Mouse (Mus musculus) kidney, postnatal 10 days (tissue): ENCODE data around the gene Meis1.

Experiments
- DNase-seq: peaks from one replicate; pipeline ENCODE4 v3.0.0; 2021; ENCODE audit warnings: mixed read lengths

Meis1 gene

GRCm38 (mm10) chr11:19014441-19015161, 4.2 kb downstream of the Meis1 start:
- DNase-seq: peak; percentile 35

GRCm38 (mm10) chr11:19014113-19014440, 4.7 kb downstream of the Meis1 start:
- DNase-seq: no peak

GRCm38 (mm10) chr11:19013141-19014112, 5.4 kb downstream of the Meis1 start:
- DNase-seq: peak; percentile 51

GRCm38 (mm10) chr11:19012463-19013115, 6.2 kb downstream of the Meis1 start:
- DNase-seq: no peak

GRCm38 (mm10) chr11:19012001-19012400, 6.8 kb downstream of the Meis1 start:
- no peak for DNase-seq

- no peak for DNase-seq
Observed at GRCm38 (mm10) chr11:19011108-19011805, 7.5 kb downstream of the Meis1 start.

GRCm38 (mm10) chr11:19010396-19010811, 8.4 kb downstream of the Meis1 start:
- peak; percentile 50 for DNase-seq

- DNase-seq: no peak
Observed at GRCm38 (mm10) chr11:19009536-19010395, 9.0 kb downstream of the Meis1 start.

- DNase-seq: no peak
Observed at GRCm38 (mm10) chr11:19008610-19009384, 10.0 kb downstream of the Meis1 start.

GRCm38 (mm10) chr11:19007541-19008424, 11.0 kb downstream of the Meis1 start:
- peak; percentile 57 for DNase-seq

GRCm38 (mm10) chr11:19007068-19007467, 11.7 kb downstream of the Meis1 start:
- no peak for DNase-seq

GRCm38 (mm10) chr11:19005913-19006693, 12.7 kb downstream of the Meis1 start:
- DNase-seq: no peak

- DNase-seq: no peak
Observed at GRCm38 (mm10) chr11:19005007-19005912, 13.5 kb downstream of the Meis1 start.

GRCm38 (mm10) chr11:19003066-19003465, 15.7 kb downstream of the Meis1 start:
- DNase-seq: no peak

- no peak for DNase-seq
Observed at GRCm38 (mm10) chr11:18996767-18997166, 22.0 kb downstream of the Meis1 start.

GRCm38 (mm10) chr11:18996289-18996688, 22.5 kb downstream of the Meis1 start:
- DNase-seq: no peak

GRCm38 (mm10) chr11:18992796-18993195, 26.0 kb downstream of the Meis1 start:
- DNase-seq: no peak

GRCm38 (mm10) chr11:18990244-18990677, 28.5 kb downstream of the Meis1 start:
- DNase-seq: no peak
